Mouse (Mus musculus) C2C12 (cell line): Measurements from ENCODE around the gene Patj.

Experiments
- CTCF ChIP-seq: IDR thresholded peaks from one replicate; pipeline ENCODE4 v1.5.1; 2011; ENCODE audit not compliant: control insufficient read depth, insufficient read depth, insufficient read length
- MAX ChIP-seq: IDR thresholded peaks from one replicate; pipeline ENCODE4 v1.6.1; 2011; ENCODE audit warnings: mild to moderate bottlenecking, control low read depth

DNA sequence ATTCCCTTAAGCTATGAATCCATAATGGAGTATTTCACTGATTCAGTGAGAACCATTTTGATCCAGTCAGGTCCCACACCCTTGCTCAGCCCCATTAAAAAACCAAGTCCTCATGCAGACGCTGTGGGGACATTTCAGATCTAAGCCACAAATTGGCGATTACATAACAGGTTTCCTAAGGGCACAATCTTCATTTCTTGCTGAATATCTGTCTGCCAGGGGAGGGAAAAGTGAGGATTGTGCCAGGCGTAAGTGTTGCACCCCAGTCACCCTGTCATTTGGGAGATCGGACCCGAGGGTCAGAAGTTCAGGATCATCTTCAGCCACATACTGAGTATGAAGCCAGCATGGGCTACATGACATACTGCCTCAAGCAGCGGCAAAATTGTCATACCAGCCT is 171.2 kb downstream of the Patj start:
- TF ChIP-seq CTCF: no peak
- no peak for TF ChIP-seq MAX
